Mouse (Mus musculus): ENCODE measurements around the gene Zfp644.

The Zfp644 gene

GRCm38 (mm10) chr5:106664910-106665309 is 32.2 kb downstream of the Zfp644 start:
- in situ Hi-C loops (cut with MboI, MseI) = no loop called here

- in situ Hi-C loops (cut with MboI, MseI) = no loop called here
Measured at GRCm38 (mm10) chr5:106660867-106661266, 36.2 kb downstream of the Zfp644 start.

- in situ Hi-C loops (cut with MboI, MseI) = no loop called here
Measured at GRCm38 (mm10) chr5:106652790-106653328, 44.2 kb downstream of the Zfp644 start.

GRCm38 (mm10) chr5:106652220-106652753 is 44.8 kb downstream of the Zfp644 start:
- in situ Hi-C loops (cut with MboI, MseI) = no loop called here

GRCm38 (mm10) chr5:106649995-106650394 is 47.1 kb downstream of the Zfp644 start:
- in situ Hi-C loops (cut with MboI, MseI) = no loop called here

- in situ Hi-C loops (cut with MboI, MseI) = no loop called here
Measured at GRCm38 (mm10) chr5:106649441-106649840, 47.6 kb downstream of the Zfp644 start.

- in situ Hi-C loops (cut with MboI, MseI) = no loop called here
Measured at GRCm38 (mm10) chr5:106643434-106643833, 53.7 kb downstream of the Zfp644 start.

GRCm38 (mm10) chr5:106641876-106642275 is 55.2 kb downstream of the Zfp644 start:
- in situ Hi-C loops (cut with MboI, MseI) = no loop called here

GRCm38 (mm10) chr5:106640235-106640809 is 56.8 kb downstream of the Zfp644 start:
- in situ Hi-C loops (cut with MboI, MseI) = no loop called here

- in situ Hi-C loops (cut with MboI, MseI) = no loop called here
Measured at GRCm38 (mm10) chr5:106639627-106640026, 57.5 kb downstream of the Zfp644 start.

GRCm38 (mm10) chr5:106636423-106636946 is 60.6 kb downstream of the Zfp644 start:
- in situ Hi-C loops (cut with MboI, MseI) = no loop called here

- in situ Hi-C loops (cut with MboI, MseI) = no loop called here
Measured at GRCm38 (mm10) chr5:106628369-106629149, 68.5 kb downstream of the Zfp644 start.

- in situ Hi-C loops (cut with MboI, MseI) = no loop called here
Measured at GRCm38 (mm10) chr5:106623337-106623736, 73.8 kb downstream of the Zfp644 start.

- in situ Hi-C loops (cut with MboI, MseI) = no loop called here
Measured at GRCm38 (mm10) chr5:106622193-106622592, 74.9 kb downstream of the Zfp644 start.

GRCm38 (mm10) chr5:106620446-106620845 is 76.6 kb downstream of the Zfp644 start:
- in situ Hi-C loops (cut with MboI, MseI) = no loop called here

- in situ Hi-C loops (cut with MboI, MseI) = no loop called here
Measured at GRCm38 (mm10) chr5:106615006-106615405, 82.1 kb downstream of the Zfp644 start.

- in situ Hi-C loops (cut with MboI, MseI) = no loop called here
Measured at GRCm38 (mm10) chr5:106614570-106614969, 82.5 kb downstream of the Zfp644 start.

- in situ Hi-C loops (cut with MboI, MseI) = no loop called here
Measured at GRCm38 (mm10) chr5:106612151-106612550, 84.9 kb downstream of the Zfp644 start.

GRCm38 (mm10) chr5:106608798-106609197 is 88.3 kb downstream of the Zfp644 start, which contains the start of gene Gm17304:
Gm17304 (plus strand) TSS chr5:106609098.
- in situ Hi-C loops (cut with MboI, MseI) = no loop called here

GRCm38 (mm10) chr5:106607081-106607480 is 90.0 kb downstream of the Zfp644 start:
- in situ Hi-C loops (cut with MboI, MseI) = no loop called here

- in situ Hi-C loops (cut with MboI, MseI) = no loop called here
Measured at GRCm38 (mm10) chr5:106605096-106605495, 92.0 kb downstream of the Zfp644 start.

GRCm38 (mm10) chr5:106604381-106604780 is 92.7 kb downstream of the Zfp644 start:
- in situ Hi-C loops (cut with MboI, MseI) = no loop called here
